Mouse (Mus musculus): ENCODE results near the gene Cd59a. TPM values are rescaled to one million over a fixed set of nuclear protein-coding genes. Genes with fewer than 3 reads are reported as not detected.
"Not testable (repeated sequence)": the region's sequence is repeated elsewhere in the genome, so short reads cannot be mapped to it uniquely, and the experiment has no call there.

Gene Cd59a
- polyA plus RNA-seq, 1 experiment = 14.2 TPM

DNA sequence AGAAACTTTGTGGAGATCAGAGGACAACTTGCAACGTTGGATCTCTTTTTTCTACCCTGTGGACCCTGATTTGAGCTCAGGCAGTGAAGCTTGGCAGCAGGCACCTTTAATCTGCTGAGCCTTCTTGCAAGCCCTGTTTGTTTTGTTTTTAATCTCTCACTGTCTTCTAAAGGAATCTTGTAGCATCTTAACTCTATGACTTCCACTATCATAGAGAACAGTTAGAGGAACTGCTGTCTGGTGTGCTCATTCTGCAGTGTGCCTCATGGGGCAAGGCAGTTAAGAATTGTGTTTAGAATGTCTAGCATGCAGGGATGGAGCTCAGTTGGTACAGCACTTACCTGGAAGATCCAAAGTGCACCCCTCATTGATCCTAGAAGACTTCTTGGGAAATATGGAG lies 4.3 kb downstream of the Cd59a start:
- no peaks in the 10 kb centered on the region for H3K27me3 ChIP-seq (replicated peaks)
- peaks cover 21% of the 10 kb centered on the region for H3K36me3 ChIP-seq (replicated peaks; ENCODE audit: low read length)
- H3K4me3 ChIP-seq (replicated peaks) = no peak overlapping the region
- TF ChIP-seq FLI1 (IDR thresholded peaks at IDR 0.05; ENCODE audit: low read length) = no peak
- no peak for TF ChIP-seq GATA1 (IDR thresholded peaks at IDR 0.05; ENCODE audit: borderline replicate concordance, low read length)
- H3K4me1 ChIP-seq = peaks cover 64% of the 10 kb centered on the region
- H3K9me3 ChIP-seq = no peaks in the 10 kb centered on the region

DNA sequence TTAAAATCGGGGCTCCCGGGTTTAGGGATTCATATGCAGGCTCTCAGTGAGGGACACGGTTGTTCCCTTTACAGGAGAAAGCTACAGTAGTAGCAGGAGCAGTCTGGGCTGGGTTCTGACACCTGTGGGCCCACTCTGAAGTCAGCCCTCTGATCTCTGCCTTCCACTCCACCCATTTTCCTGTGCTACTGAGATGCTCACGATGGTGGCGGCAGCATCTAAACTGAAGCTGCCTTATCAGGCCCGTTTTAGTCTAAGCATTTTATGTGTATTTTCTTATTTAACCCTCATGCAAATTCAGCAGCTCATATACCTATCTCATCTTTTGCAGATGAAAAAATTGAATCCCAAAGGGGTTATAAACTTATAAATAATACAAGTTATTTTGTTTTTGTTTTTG lies 9.2 kb downstream of the Cd59a start:
- H3K4me3 ChIP-seq (replicated peaks) = no peak overlapping the region
- H3K27me3 ChIP-seq (replicated peaks) = no peaks in the 10 kb centered on the region
- no peaks in the 10 kb centered on the region for H3K9me3 ChIP-seq
- peaks cover 40% of the 10 kb centered on the region for H3K36me3 ChIP-seq (replicated peaks; ENCODE audit: low read length)
- TF ChIP-seq GATA1 (IDR thresholded peaks at IDR 0.05; ENCODE audit: borderline replicate concordance, low read length) (no peak), FLI1 (IDR thresholded peaks at IDR 0.05; ENCODE audit: low read length) (no peak)
- peaks cover 44% of the 10 kb centered on the region for H3K4me1 ChIP-seq

DNA sequence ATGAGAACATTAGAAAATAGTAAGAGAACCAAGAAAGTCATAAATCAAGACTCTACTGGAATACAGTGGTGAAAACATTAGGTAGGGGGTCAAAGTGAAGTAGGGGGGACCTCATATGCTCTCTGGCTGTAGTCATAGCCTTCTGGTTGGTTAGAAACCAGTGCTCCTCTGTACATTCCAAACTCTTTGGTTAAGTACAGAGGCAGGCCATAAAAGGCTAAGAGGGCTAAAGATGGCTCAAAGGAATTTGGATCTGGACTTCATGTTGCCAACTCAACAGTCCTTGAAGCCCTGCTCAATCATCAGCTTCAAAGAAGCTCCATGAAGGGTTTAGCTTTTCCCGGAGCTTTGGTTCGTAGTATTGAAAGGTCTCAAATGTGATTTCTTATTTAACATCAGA lies 13.4 kb downstream of the Cd59a start:
- peaks cover 30% of the 10 kb centered on the region for H3K4me1 ChIP-seq
- H3K27me3 ChIP-seq (replicated peaks); H3K9me3 ChIP-seq; H3K4me3 ChIP-seq (replicated peaks): not testable (repeated sequence)
- peaks cover 35% of the 10 kb centered on the region for H3K36me3 ChIP-seq (replicated peaks; ENCODE audit: low read length)

DNA sequence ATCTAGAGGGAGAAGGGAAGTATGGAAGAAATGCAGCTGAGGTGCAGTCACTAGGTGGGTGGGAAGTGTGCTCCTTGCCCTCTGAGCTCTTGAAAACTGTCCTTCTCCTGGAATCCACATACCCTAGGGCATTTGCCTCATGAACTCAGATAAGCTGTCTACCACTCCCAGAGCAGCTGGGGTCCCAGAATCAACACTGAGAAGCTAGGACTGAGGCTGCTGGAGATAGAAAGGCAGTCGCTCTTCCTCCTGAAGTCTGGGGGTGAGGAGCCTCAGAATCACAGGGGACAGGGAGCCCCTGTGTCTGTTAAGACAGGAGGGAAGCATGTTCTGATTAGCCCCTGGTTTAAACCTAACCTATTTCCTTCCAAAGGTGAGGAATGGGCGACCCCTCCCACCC lies 13.9 kb downstream of the Cd59a start:
- H3K27me3 ChIP-seq (replicated peaks) = no peaks in the 10 kb centered on the region
- no peaks in the 10 kb centered on the region for H3K9me3 ChIP-seq
- peaks cover 33% of the 10 kb centered on the region for H3K36me3 ChIP-seq (replicated peaks; ENCODE audit: low read length)
- H3K4me1 ChIP-seq = peaks cover 26% of the 10 kb centered on the region
- peak overlapping the region; percentile 4 for H3K4me3 ChIP-seq (replicated peaks)
- TF ChIP-seq FLI1 (IDR thresholded peaks at IDR 0.05; ENCODE audit: low read length) (no peak), GATA1 (IDR thresholded peaks at IDR 0.05; ENCODE audit: borderline replicate concordance, low read length) (no peak)

DNA sequence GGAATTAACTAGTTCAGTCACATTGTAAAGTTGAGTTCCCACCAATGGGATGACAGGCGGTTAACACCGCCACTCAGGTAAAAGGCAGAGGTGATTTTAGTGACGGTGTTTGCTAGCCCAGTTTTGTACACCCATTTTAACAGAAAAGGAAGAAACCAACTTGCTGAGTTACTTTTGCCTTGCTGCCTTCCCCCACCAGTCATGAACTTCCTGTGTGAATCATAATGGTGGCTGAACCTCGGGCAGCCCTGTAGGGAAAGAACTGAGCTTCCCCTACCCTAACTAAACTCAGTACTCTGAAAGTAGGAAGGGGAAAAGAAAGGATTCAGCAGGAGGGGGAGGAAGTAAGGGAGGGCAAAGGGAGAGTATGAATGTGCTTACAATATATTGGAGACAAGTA lies 14.4 kb downstream of the Cd59a start:
- no peak overlapping the region for H3K4me3 ChIP-seq (replicated peaks)
- TF ChIP-seq GATA1 (IDR thresholded peaks at IDR 0.05; ENCODE audit: borderline replicate concordance, low read length) (no peak), FLI1 (IDR thresholded peaks at IDR 0.05; ENCODE audit: low read length) (no peak)
- H3K9me3 ChIP-seq = no peaks in the 10 kb centered on the region
- peaks cover 23% of the 10 kb centered on the region for H3K4me1 ChIP-seq
- no peaks in the 10 kb centered on the region for H3K27me3 ChIP-seq (replicated peaks)
- peaks cover 29% of the 10 kb centered on the region for H3K36me3 ChIP-seq (replicated peaks; ENCODE audit: low read length)

DNA sequence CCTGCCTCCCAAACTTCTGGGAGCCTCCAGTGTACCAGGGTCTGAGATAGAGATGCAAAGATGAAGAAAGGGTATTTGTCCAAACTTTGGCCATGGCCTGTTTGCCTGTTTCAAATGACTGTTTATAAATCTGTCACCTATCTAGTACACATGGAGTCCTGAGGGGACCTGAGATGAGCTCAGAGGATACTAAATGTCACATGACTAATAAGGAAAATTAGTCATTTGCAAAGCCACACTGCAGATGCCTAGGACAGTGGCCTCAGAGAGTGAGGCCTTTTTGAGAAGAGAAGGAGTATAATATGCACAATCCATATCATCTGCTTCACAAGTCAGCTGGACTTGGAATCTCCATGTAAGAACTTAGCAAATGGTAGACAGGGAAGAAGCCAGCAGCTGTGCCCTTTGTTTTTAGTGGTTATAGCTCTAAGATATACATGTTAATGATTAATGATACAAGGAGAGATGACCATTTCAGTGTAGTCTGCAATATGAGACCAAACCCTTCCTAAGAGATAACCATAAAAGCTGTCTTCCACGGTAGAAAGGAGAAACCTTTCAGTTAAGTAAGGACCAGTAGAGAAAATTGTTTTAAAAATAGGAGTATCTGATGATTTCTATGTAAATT lies 15.7 kb downstream of the Cd59a start:
- not testable (repeated sequence) for H3K27me3 ChIP-seq (replicated peaks); H3K9me3 ChIP-seq; H3K4me3 ChIP-seq (replicated peaks)
- peaks cover 20% of the 10 kb centered on the region for H3K36me3 ChIP-seq (replicated peaks; ENCODE audit: low read length)
- H3K4me1 ChIP-seq = peaks cover 19% of the 10 kb centered on the region

DNA sequence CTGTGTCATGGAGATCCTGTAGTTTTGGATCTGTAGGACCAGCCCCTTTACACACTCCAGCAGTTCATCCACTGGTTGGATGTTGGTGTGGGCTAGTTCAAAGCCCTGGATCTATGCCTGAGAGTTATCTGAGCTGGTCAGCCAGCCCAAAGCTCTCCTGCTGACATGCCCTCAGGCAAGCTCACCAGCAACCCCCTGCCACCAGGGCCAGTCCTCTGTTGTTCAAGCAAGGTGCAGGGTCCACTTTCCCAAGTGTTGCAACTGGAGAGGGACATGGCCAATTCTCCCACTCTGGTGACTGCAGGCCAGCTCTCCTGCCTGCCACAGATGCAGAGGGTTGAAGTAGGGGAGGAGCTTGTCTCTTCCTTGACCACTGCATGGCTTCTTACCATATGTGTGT lies 18.0 kb downstream of the Cd59a start:
- H3K36me3 ChIP-seq (replicated peaks; ENCODE audit: low read length) = peaks cover 19% of the 10 kb centered on the region
- H3K9me3 ChIP-seq; H3K27me3 ChIP-seq (replicated peaks); H3K4me3 ChIP-seq (replicated peaks): not testable (repeated sequence)
- H3K4me1 ChIP-seq = peaks cover 28% of the 10 kb centered on the region

DNA sequence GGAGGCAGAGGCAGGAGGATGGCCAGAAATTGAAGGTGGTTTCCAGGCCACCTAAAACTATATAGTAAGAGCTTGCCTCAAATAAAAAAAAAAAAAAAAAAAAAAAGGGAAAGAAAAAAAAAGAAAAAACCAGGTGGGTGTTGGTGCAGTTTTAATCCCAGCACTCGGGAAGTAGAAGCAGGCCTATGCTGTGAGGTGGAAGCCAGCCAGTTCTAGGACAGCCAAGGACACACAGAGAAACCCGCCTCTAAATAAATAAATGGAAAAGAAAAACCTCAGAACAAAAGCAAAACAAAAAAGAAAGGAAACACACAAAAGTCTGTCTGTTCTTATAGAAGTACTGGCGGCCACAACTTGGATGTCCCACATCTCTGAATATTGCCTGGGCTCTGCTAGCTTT lies 19.3 kb downstream of the Cd59a start:
- no peaks in the 10 kb centered on the region for H3K9me3 ChIP-seq
- peaks cover 29% of the 10 kb centered on the region for H3K4me1 ChIP-seq
- peaks cover 19% of the 10 kb centered on the region for H3K36me3 ChIP-seq (replicated peaks; ENCODE audit: low read length)
- TF ChIP-seq GATA1 (IDR thresholded peaks at IDR 0.05; ENCODE audit: borderline replicate concordance, low read length) (no peak), FLI1 (IDR thresholded peaks at IDR 0.05; ENCODE audit: low read length) (no peak)
- H3K4me3 ChIP-seq (replicated peaks) = no peak overlapping the region
- no peaks in the 10 kb centered on the region for H3K27me3 ChIP-seq (replicated peaks)

DNA sequence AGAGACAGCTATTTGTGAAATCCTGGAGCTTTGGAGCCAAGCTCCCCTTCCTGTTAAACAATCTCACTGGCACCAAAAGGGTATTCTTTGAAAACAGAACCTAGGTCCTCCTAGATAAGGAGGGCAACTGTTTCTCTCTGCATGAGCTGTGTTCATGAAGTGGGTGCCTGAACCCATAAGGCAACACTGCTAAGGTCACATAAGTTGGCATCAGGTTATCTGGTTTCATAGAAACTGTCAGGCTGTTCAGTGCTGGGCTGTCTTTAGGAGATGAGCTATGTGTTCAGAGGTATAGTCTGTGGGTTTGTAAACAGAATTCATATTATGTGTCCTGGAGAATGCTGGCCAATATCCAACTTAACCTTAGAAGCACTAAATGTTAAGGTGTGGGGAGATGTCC lies 21.6 kb downstream of the Cd59a start:
- Histone ChIP-seq H3K36me3 (replicated peaks; ENCODE audit: low read length) (peaks cover 18% of the 10 kb centered on the region), H3K4me1 (peaks cover 44% of the 10 kb centered on the region)
- H3K9me3 ChIP-seq; H3K27me3 ChIP-seq (replicated peaks); H3K4me3 ChIP-seq (replicated peaks): not testable (repeated sequence)

DNA sequence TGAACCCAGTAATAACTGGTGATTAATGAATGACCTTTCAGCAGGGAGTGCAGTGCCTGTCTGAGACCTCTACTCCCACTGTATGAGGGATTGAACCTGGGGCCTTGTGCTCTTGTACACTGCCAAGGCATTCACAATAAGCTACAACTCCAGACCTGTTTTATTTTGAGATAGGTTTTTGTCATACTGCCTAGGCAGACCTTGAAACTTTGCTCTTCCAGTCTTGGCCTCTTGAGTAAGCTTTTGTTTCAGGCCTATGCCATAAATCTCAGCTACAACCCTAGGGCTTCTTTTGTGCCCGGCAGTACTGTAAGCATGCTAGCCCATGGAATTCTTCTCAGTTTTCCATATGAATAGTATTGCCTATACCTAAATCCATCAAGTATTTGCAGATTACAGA lies 23.5 kb downstream of the Cd59a start:
- TF ChIP-seq FLI1 (IDR thresholded peaks at IDR 0.05; ENCODE audit: low read length) = no peak
- TF ChIP-seq GATA1 (IDR thresholded peaks at IDR 0.05; ENCODE audit: borderline replicate concordance, low read length) = no peak
- Histone ChIP-seq H3K4me3 (replicated peaks) (no peak overlapping the region), H3K9me3 (no peaks in the 10 kb centered on the region), H3K36me3 (replicated peaks; ENCODE audit: low read length) (peaks cover 11% of the 10 kb centered on the region), H3K27me3 (replicated peaks) (peaks cover 15% of the 10 kb centered on the region), H3K4me1 (peaks cover 55% of the 10 kb centered on the region)

DNA sequence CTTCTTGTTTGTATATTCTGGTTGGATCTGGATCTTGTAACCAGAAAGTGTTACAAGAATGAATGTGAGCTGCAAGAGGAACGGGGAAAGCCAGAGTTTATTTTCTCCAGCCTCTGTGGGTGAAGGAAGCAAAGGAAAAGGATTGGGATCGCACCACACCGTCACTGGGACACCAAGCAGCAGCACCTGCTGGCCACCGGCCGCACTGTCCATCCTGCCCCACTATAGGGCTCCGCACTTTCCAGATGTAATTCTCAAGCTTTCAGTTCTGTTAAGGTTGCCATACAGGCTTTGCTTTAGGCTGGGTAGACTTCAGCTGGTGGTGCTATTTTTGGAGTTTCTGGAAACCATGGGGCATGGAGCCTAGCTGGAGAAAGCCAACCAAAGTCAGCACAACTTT lies 24.7 kb downstream of the Cd59a start:
- no peak overlapping the region for H3K4me3 ChIP-seq (replicated peaks)
- no peak for TF ChIP-seq GATA1 (IDR thresholded peaks at IDR 0.05; ENCODE audit: borderline replicate concordance, low read length)
- no peak for TF ChIP-seq FLI1 (IDR thresholded peaks at IDR 0.05; ENCODE audit: low read length)
- H3K4me1 ChIP-seq = peaks cover 56% of the 10 kb centered on the region
- peaks cover 10% of the 10 kb centered on the region for H3K36me3 ChIP-seq (replicated peaks; ENCODE audit: low read length)
- H3K27me3 ChIP-seq (replicated peaks) = peaks cover 25% of the 10 kb centered on the region
- no peaks in the 10 kb centered on the region for H3K9me3 ChIP-seq

All from megakaryocyte, embryonic 14.5 days (primary cell).